Mouse (Mus musculus) kidney, embryonic 16.5 days (tissue): ENCODE data around the gene Csrp1. TPM values are rescaled to one million over a fixed set of nuclear protein-coding genes. Genes with fewer than 3 reads are reported as not detected.

Experiments
- ATAC-seq: fragments of 200-750 bp; cut with Nextera tagmentation; 2 replicates; pipeline ENCODE4 v1.8.0; 2017; ENCODE audit warnings: moderate TSS enrichment; ENCODE audit not compliant: low FRiP score, low TSS enrichment
- H3K27ac ChIP-seq: fragments of 300-500 bp; sonication (generic); 2 replicates; pipeline ENCODE4 v1.5.1; 2014; ENCODE audit warnings: low read length
- H3K27me3 ChIP-seq: fragments of 300-500 bp; sonication (generic); 2 replicates; pipeline ENCODE4 v1.6.1; 2014; ENCODE audit warnings: low read length, control low read depth, mixed read lengths; ENCODE audit not compliant: insufficient read depth
- H3K36me3 ChIP-seq: fragments of 300-500 bp; sonication (generic); 2 replicates; pipeline ENCODE4 v1.6.1; 2014; ENCODE audit warnings: low read length, control low read depth, mixed read lengths; ENCODE audit not compliant: insufficient read depth
- H3K4me1 ChIP-seq: fragments of 300-500 bp; sonication (generic); 2 replicates; pipeline ENCODE4 v1.6.1; 2014; ENCODE audit warnings: low read length, control low read depth, mixed read lengths; ENCODE audit not compliant: insufficient read depth
- H3K4me2 ChIP-seq: fragments of 300-500 bp; sonication (generic); replicated peaks from 2 replicates; pipeline ENCODE4 v1.6.1; 2014; ENCODE audit warnings: low read depth, low read length
- H3K4me3 ChIP-seq: fragments of 300-500 bp; sonication (generic); 2 replicates; pipeline ENCODE4 v1.5.1; 2014; ENCODE audit warnings: mild to moderate bottlenecking, low read length
- H3K9ac ChIP-seq: fragments of 300-500 bp; sonication (generic); replicated peaks from 2 replicates; pipeline ENCODE4 v1.6.1; 2014; ENCODE audit warnings: low read length
- H3K9me3 ChIP-seq: fragments of 300-500 bp; sonication (generic); 2 replicates; pipeline ENCODE4 v1.6.1; 2016; ENCODE audit warnings: low read length, control low read depth
- WGBS: fragments of 180-500 bp; shearing (Covaris S2); extraction: QIAGEN DNeasy Blood & Tissue Kit; methylation state at CpG from one replicate; pipeline ENCODE4 v1.1.7; 2014; 5-methylcytosine and 5-hydroxymethylcytosine counted together
- polyA plus RNA-seq: library from polyadenylated mRNA; unstranded; fragments of >200 nt; fragmentation: Nextera tagmentation; extraction: Ambion mirVana; gene quantifications from 2 replicates; pipeline ENCODE4 v1.2.1, GENCODE M21; 2015

The Csrp1 gene
- polyA plus RNA-seq, 1 experiment from 2014 or later: 157 TPM

DNA sequence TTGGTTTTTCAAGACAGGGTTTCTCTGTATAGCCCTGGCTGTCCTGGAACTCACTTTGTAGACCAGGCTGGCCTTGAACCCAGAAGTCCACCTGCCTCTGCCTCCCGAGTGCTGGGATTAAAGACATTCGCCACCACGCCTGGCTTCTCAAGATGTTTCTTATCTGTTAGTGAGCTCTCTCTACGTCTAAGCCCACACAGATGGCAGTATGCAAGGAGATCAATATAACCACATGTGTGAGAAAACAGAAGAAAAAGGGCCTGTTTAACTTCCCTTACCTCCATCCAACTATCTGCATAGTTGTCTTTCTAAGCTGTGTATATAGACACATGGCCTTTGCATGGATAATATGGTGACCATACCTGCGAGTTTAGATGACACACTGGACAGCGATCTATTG lies 5.5 kb downstream of the Csrp1 start:
- no peak overlapping the region for H3K27ac ChIP-seq
- H3K4me3 ChIP-seq: no peak overlapping the region
- no peak for ATAC-seq
- H3K27me3 ChIP-seq: no peaks in the 10 kb centered on the region
- H3K4me2 ChIP-seq: no peak overlapping the region
- WGBS: 89% methylated on average over 6 of the region's 6 CpGs
- no peak overlapping the region for H3K9ac ChIP-seq
- H3K4me1 ChIP-seq: peaks cover 21% of the 10 kb centered on the region
- H3K9me3 ChIP-seq: no peaks in the 10 kb centered on the region
- no peaks in the 10 kb centered on the region for H3K36me3 ChIP-seq

DNA sequence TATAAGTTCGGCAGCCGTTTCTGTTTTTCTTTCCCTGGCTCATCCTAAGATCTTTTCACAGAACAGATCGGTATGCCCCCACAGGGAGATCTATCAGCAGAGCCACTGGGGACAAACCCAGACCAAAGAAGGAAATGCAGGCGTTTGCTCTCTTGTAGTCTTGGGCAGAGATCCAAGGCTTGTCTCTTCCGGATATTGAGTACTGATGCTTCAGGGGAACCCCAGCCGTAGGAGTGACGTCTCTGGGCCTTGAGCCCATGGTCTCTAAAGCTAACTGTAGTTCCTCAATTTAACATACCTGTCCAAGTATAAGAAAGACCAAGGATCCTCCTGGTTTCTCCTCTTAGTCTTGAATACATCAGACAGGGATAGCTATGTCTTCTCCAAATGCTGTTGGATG lies 6.1 kb downstream of the Csrp1 start:
- no peak for ATAC-seq
- H3K36me3 ChIP-seq: no peaks in the 10 kb centered on the region
- H3K9me3 ChIP-seq: no peaks in the 10 kb centered on the region
- no peak overlapping the region for H3K9ac ChIP-seq
- no peak overlapping the region for H3K4me2 ChIP-seq
- no peaks in the 10 kb centered on the region for H3K27me3 ChIP-seq
- H3K27ac ChIP-seq: no peak overlapping the region
- no peak overlapping the region for H3K4me3 ChIP-seq
- WGBS: 47% methylated on average over 7 of the region's 7 CpGs
- H3K4me1 ChIP-seq: peaks cover 28% of the 10 kb centered on the region

DNA sequence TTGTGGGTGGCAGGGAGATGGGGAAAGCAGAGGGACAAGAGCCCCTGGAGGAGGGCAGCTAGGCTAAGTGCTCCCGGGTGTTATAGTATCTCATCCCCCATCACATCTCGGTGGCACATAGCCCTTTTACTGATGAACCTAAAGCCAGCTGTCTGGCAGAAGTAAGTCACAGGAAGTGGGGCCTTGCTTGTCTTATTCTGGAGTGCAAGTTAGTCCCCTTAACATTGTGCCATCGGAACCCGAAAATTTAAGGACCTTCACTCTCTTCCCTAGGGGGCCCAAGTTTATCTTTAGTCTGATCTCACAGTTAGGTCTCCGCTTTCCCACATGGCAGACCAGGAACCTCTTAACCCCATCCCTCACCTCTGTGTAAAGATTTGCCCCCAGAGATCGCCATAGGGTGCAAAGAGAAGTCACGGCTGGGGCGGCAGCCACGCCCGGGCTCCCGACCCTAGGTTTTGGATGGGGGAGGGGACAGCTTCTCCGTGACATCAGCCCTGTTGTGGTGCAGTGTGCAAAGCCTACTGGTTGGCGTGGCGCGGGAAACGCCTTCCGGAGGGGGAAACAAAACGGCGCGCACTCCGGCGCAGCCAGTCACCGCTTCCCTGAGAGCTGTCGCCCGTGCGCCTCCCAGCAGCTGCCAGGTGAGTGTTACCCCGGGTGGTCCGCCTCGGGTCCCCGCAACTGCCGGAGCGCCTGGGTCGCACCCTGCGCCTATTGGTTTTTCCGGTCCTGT lies 8.9 kb downstream of the Csrp1 start:
- peak overlapping the region; percentile 74 for H3K9ac ChIP-seq
- H3K27ac ChIP-seq: peak overlapping the region; percentile 95
- H3K4me2 ChIP-seq: peak overlapping the region; percentile 73
- H3K4me1 ChIP-seq: peaks cover 50% of the 10 kb centered on the region
- no peaks in the 10 kb centered on the region for H3K9me3 ChIP-seq
- peak; percentile 83 for ATAC-seq
- 2% methylated on average over 35 of the region's 35 CpGs for WGBS
- no peaks in the 10 kb centered on the region for H3K27me3 ChIP-seq
- H3K36me3 ChIP-seq: no peaks in the 10 kb centered on the region
- peak overlapping the region; percentile 58 for H3K4me3 ChIP-seq

DNA sequence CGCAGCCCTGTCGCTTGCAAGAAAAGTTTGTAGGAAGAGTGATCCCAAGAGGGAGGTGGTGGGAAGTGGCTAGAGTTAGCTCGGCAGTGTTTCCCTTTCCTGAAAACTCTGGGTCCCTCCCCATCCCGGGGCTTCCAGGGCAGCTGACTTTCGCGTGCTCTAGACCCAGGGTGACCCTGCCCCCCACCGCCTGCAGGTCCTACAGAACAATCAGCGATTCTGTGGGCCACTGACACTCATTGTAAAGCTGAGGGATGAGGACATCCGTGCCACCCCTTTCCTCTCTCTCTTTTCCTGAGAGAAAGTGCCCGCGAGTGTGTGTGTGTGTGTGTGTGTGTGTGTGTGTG lies 9.5 kb downstream of the Csrp1 start:
- no peaks in the 10 kb centered on the region for H3K27me3 ChIP-seq
- H3K9me3 ChIP-seq: no peaks in the 10 kb centered on the region
- WGBS: under 1% methylated on average over 11 of the region's 11 CpGs
- peak overlapping the region; percentile 58 for H3K4me3 ChIP-seq
- H3K27ac ChIP-seq: peak overlapping the region; percentile 95
- ATAC-seq: peak; percentile 13; the same call in 1 of the 2 replicates
- H3K4me1 ChIP-seq: peaks cover 56% of the 10 kb centered on the region
- peak overlapping the region; percentile 73 for H3K4me2 ChIP-seq
- peak overlapping the region; percentile 74 for H3K9ac ChIP-seq
- H3K36me3 ChIP-seq: no peaks in the 10 kb centered on the region

DNA sequence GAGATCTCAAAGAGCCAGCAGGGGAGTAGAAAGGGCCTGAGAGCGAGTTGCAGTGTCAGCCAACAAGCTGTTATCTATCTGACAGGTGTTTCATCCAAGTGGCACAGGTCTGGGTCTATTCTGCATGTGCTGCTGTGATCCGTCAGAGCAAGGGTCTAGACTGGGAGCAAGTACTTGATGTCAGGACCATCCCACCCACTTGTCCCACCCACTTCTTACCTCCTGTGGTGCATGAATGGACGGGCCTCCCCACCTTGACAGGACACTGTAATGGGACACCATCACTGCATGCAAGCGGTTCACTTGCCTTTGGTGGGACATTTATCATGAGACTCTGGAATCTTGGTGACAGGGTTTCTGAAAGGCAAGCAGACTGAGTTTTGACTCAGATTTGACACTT lies 10.0 kb downstream of the Csrp1 start:
- Histone ChIP-seq H3K4me1 (peaks cover 61% of the 10 kb centered on the region), H3K4me2 (peak overlapping the region; percentile 73), H3K36me3 (no peaks in the 10 kb centered on the region), H3K9ac (peak overlapping the region; percentile 74), H3K4me3 (peak overlapping the region; percentile 58), H3K27me3 (no peaks in the 10 kb centered on the region), H3K9me3 (no peaks in the 10 kb centered on the region), H3K27ac (peak overlapping the region; percentile 95)
- 18% methylated on average over 4 of the region's 4 CpGs for WGBS
- no peak for ATAC-seq

DNA sequence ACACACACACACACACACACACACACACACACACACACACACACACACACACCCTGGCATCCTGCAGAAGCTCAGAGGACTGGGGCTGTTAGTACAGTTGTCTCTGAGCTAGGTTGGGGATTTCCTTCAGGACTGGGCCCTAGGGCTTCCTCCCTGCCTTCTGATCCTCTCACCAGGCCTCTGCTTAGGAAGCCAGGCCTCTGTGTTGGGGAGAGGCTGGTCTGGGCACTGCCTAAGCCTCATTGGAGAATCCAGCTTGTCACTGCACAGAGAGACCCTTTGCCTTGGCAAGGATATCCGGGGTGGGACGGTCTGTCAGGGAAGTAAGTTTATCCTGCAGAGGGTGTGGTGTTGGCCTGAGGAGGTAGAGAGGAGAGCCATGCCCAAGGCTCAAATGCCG lies 10.4 kb downstream of the Csrp1 start:
- ATAC-seq: no peak
- peak overlapping the region; percentile 73 for H3K4me2 ChIP-seq
- H3K9me3 ChIP-seq: no peaks in the 10 kb centered on the region
- peak overlapping the region; percentile 95 for H3K27ac ChIP-seq
- peaks cover 65% of the 10 kb centered on the region for H3K4me1 ChIP-seq
- peak overlapping the region; percentile 58 for H3K4me3 ChIP-seq
- H3K27me3 ChIP-seq: no peaks in the 10 kb centered on the region
- H3K36me3 ChIP-seq: no peaks in the 10 kb centered on the region
- peak overlapping the region; percentile 74 for H3K9ac ChIP-seq
- WGBS: 37% methylated on average over 3 of the region's 3 CpGs

DNA sequence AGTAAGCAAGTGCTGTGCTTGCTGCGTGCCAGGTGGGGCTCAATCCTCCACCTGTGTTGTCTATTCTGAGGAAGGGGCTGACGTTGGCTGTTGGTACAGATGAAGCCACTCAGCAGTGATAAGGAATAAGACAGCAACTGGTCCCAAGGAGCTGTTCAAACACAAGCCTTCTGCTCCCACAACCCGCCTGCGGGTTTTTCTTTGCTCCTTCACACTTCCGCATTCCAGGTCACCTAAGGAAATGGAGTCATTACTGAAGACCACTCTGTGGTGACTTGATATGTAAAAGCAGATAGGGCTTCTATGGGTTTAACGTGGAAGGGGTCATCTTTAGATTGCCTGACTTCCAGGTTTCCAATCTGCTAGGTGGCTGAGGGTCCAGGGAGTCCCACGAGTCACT lies 11.5 kb downstream of the Csrp1 start:
- Histone ChIP-seq H3K36me3 (0 out of 2 replicates have a peak, but pooled peaks cover 1% of the 10 kb centered on the region), H3K4me3 (peak overlapping the region; percentile 58), H3K27me3 (no peaks in the 10 kb centered on the region), H3K9ac (peak overlapping the region; percentile 57), H3K4me2 (peak overlapping the region; percentile 73), H3K4me1 (peaks cover 69% of the 10 kb centered on the region), H3K27ac (peak overlapping the region; percentile 95), H3K9me3 (no peaks in the 10 kb centered on the region)
- WGBS: 55% methylated on average over 7 of the region's 7 CpGs
- ATAC-seq: no peak

DNA sequence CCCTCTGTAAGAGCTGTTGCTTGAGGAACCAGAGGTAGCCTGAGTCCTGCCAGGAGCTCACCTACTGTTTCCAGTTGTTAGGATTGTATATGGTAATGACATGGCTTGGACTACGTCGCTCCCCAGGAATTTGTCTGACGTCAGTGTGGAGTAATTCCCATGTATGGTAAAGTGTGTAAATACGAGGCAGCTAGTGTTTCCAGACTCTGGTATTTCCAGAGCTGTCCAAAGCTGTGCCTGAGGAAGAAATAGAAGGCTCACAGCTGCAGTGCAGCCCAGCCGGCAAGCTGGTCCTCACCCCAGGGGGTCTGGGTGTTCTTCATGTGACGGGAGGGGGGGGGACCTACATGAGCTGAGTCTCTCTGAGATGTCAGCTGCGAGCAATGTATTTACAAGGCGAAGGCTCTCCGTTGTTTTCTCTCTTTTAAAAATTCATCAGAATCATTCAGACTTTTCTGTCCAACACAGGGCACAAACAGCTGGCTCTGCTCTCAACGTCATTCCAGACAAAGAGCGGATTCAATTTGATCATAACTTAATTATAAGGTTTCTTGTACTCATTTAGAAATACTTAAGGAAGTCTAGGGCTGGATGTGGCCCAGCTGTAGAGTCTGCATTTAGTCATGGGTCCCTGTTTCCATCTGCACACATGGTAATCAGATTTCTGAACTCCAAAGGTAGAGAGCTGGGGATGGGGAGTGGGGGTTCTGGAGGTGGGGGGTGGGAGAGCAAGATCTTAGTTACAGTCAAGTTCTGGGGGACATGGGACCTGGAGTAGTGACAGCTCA lies 12.2 kb downstream of the Csrp1 start:
- H3K4me1 ChIP-seq: peaks cover 69% of the 10 kb centered on the region
- peak; percentile 72 for ATAC-seq
- H3K27ac ChIP-seq: peak overlapping the region; percentile 95
- no peaks in the 10 kb centered on the region for H3K27me3 ChIP-seq
- peak overlapping the region; percentile 57 for H3K9ac ChIP-seq
- H3K4me3 ChIP-seq: peak overlapping the region; percentile 58; the same call in 1 of the 2 replicates
- no peaks in the 10 kb centered on the region for H3K9me3 ChIP-seq
- WGBS: 29% methylated on average over 11 of the region's 11 CpGs
- peak overlapping the region; percentile 73 for H3K4me2 ChIP-seq
- 0 out of 2 replicates have a peak, but pooled peaks cover 8% of the 10 kb centered on the region for H3K36me3 ChIP-seq

DNA sequence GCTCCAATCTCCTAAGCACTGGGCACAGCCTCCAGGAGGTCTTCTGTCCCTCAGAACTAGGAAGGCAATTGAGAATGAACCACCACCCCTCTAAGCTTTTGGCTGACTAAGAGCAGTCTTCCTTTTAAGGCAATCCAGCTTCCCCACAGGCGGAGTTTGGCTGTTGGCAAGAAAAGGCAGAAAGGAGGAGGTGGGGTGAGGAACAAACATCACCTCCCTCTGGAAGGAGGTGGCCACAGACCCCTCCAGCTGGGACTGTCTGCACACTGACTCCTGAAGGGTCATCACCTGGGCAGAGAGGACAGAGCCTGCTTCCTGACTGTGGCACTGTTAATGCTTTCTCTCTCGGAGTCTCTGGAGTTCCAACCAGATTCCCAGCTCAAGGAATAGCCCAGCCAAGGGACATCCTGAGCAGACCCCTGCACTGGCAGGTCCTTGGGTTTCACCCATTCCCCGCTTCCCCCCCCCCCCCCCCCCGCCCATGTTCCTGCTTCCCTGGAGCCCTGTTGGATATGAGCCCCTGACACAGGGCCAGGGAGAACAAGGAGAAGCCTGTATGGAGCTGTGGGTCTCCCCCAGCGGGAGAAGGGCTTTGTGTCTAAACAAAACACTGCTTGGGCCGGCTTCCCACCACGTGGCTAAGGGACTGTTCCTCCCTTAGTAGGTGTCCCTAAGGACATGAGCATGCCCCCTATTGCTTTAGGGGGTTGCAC lies 14.5 kb downstream of the Csrp1 start:
- H3K9ac ChIP-seq: 0 out of 2 replicates have a peak overlapping the region, but pooled peaks have one; percentile 5
- no peaks in the 10 kb centered on the region for H3K9me3 ChIP-seq
- H3K36me3 ChIP-seq: 0 out of 2 replicates have a peak, but pooled peaks cover 8% of the 10 kb centered on the region
- no peaks in the 10 kb centered on the region for H3K27me3 ChIP-seq
- ATAC-seq: no peak
- 34% methylated on average over 6 of the region's 7 CpGs for WGBS
- peaks cover 67% of the 10 kb centered on the region for H3K4me1 ChIP-seq
- H3K4me2 ChIP-seq: no peak overlapping the region; the same call in 1 of the 2 replicates
- no peak overlapping the region for H3K4me3 ChIP-seq
- H3K27ac ChIP-seq: peak overlapping the region; percentile 76
